Mouse (Mus musculus) embryonic stem cell, embryonic (primary cell): Measurements from ENCODE around the gene Rtp3.

Source experiments
- CTCF ChIA-PET, 4 experiments: fragments of 300-600 bp in 2 of 4; fragments of 350-600 bp in 2 of 4; sonication (Branson Sonifier 250); formaldehyde crosslinking; loops; one replicate each; lab custom pipeline; 2022; ENCODE audit warnings: inconsistent platforms in 2 of 4; lab: Charles Lee
- POLR2A ChIA-PET, 4 experiments: fragments of 300-600 bp in 2 of 4; fragments of 350-600 bp in 2 of 4; sonication (Branson Sonifier 250); formaldehyde crosslinking; loops; one replicate each; lab custom pipeline; 2022; ENCODE audit warnings: antibody characterized with exemption in 4 of 4, inconsistent platforms in 1 of 4; lab: Charles Lee

Rtp3 gene

DNA sequence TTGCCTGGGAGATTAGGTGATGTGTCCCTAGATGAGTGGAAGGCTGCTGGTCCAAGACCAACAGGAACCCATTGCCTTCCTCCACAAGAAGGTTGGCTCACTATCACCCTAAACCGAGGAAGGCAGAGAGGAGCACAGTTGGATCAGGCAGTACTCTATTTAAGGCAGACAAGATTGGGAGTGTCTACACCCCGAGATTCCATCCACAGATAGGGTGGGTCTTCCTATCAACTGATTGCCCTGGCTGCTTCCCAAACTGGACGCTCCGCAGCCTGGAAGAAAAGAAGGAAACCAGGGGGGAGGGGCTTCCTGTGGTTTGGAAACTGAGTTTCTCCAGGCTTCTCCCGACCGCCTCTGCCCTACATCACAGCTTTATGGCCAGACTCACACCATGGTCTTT, at the start of gene Rtp3:
Rtp3 (minus strand) TSS at position 380 of the 400 bp plus-strand sequence.
- ChIA-PET CTCF (no interaction called here), POLR2A (interaction anchor here in 2 of 4 experiments (1.0 to 3.4 kb wide), 6 partner anchors 25 to 67 kb away, joined by 3 to 19 read pairs (median 4); no protein-coding TSS in a partner anchor)

GRCm38 (mm10) chr9:111039966-111040365, 49.6 kb upstream of the Rtp3 start:
- ChIA-PET POLR2A (interaction anchor here in 1 of 4 experiments (0.6 kb wide), 1 partner anchor 9 kb away, joined by 3 read pairs; no protein-coding TSS in a partner anchor), CTCF (no interaction called here)

GRCm38 (mm10) chr9:111033717-111034116, 43.3 kb upstream of the Rtp3 start:
- ChIA-PET CTCF (no interaction called here), POLR2A (no interaction called here)

DNA sequence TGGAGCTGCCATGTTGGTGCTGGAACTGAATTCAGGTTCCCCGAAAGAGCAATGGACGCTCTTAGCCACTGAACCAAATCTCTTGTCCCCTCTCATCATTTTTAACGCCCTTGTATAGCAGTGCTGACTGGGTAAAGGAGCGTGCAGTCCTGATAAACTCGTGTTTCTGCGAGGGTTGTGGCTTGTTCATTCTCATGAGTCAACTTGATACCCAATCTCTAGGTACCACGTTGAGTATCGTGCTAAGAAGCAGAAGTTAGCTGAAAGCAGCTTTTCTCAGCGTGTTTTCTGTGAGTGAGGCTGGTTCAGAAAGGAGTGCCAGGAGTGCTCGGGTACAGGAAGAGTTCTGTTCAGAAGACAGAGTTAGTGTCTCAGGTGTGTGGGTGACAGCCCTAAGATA, 36.4 kb upstream of the Rtp3 start:
- POLR2A ChIA-PET = interaction anchor here in 1 of 4 experiments (0.6 kb wide), 1 partner anchor 32 kb away, joined by 3 read pairs; no protein-coding TSS in a partner anchor
- CTCF ChIA-PET = no interaction called here

GRCm38 (mm10) chr9:111019022-111019421, 28.6 kb upstream of the Rtp3 start, which contains the start of gene Ltf:
TSS of gene Ltf (plus strand) at chr9:111019271.
- CTCF ChIA-PET = interaction anchor here in 2 of 4 experiments (1.7 to 4.1 kb wide), 2 partner anchors 22 to 96 kb away, joined by 5 to 21 read pairs; no protein-coding TSS in a partner anchor

DNA sequence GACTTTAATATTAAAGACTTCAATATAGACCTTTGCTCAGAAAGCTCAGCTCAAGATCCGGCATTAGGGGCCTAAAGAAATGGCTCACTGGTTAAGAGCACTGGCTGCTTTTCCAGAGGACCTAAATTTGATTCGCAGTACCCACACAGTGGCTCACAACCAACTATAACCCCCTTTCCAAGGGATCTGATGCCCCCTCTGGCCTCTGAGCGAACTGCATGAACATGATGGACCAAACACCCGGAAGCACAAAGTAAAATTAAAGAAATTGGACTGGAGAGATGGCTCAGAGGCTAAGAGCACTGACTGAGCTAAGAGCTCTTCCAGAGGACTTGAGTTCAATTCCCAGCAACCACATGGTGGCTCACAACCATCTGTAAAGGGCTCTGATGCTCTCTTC, 25.3 kb upstream of the Rtp3 start:
- POLR2A ChIA-PET = no interaction called here
- CTCF ChIA-PET = interaction anchor here in 3 of 4 experiments (0.6 to 4.3 kb wide), 3 partner anchors 18 to 234 kb away, joined by 3 to 16 read pairs (median 3); no protein-coding TSS in a partner anchor

More at GRCm38 (mm10) chr9:111019022-111019421, 28.6 kb upstream of the Rtp3 start, which contains the start of gene Ltf:
- POLR2A ChIA-PET = interaction anchor here in 1 of 4 experiments (0.7 kb wide), 1 partner anchor 21 kb away, joined by 3 read pairs; no protein-coding TSS in a partner anchor

DNA sequence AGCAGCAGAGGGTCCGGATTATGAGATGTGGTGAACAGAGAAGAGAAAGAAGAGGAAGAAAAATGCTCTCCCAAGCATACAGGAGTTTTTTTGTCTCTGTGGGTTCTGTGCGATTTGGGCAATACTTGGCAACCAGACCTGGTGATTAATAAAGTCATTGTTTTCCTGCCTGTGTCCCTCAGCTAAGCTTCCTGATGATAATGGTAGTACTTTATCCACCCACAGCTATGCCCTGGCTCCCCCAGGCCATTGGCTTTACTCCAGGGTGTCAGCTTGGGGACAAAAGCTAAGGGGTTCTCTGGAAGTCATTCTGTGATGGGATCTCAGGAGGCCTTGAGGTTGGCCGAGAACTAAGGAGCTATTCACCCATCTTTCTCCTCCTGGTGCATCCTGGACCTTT, 21.7 kb upstream of the Rtp3 start:
- ChIA-PET POLR2A (interaction anchor here in 3 of 4 experiments (1.2 to 2.1 kb wide), 5 partner anchors 13 to 47 kb away, joined by 3 to 7 read pairs (median 3); no protein-coding TSS in a partner anchor), CTCF (interaction anchor here (0.6 to 4.3 kb wide), 7 partner anchors 15 to 291 kb away, joined by 3 to 17 read pairs (median 5); no protein-coding TSS in a partner anchor)

- POLR2A ChIA-PET = interaction anchor here in 2 of 4 experiments (1.2 to 2.1 kb wide), 3 partner anchors 12 to 46 kb away, joined by 3 to 7 read pairs (median 4); no protein-coding TSS in a partner anchor
- CTCF ChIA-PET = interaction anchor here (0.6 to 4.3 kb wide), 8 partner anchors 14 to 382 kb away, joined by 3 to 17 read pairs (median 4); no protein-coding TSS in a partner anchor
Observed at GRCm38 (mm10) chr9:111011550-111011949, 21.2 kb upstream of the Rtp3 start.

DNA sequence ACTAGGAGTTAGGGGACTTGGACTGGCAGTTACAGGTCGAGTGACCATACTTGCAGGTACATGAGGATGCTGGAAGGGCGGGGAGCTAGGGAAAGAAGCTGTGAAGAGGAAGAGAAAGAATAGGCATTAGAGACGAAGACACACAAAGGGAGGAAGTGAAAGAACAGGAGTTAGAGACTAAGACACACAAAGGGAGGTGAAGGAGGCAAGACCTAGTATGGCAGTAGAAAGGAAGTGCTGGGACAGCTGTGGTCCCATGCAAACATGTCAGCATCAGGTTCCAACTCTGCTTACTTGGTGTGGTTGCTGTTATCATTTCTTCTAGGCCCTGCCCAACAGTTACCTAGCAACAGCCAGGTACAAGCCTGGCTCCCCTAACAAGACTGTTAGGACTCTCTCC, 19.4 kb upstream of the Rtp3 start:
- ChIA-PET CTCF (interaction anchor here in 1 of 4 experiments (3.3 kb wide), 1 partner anchor 13 kb away, joined by 9 read pairs; no protein-coding TSS in a partner anchor), POLR2A (no interaction called here)

DNA sequence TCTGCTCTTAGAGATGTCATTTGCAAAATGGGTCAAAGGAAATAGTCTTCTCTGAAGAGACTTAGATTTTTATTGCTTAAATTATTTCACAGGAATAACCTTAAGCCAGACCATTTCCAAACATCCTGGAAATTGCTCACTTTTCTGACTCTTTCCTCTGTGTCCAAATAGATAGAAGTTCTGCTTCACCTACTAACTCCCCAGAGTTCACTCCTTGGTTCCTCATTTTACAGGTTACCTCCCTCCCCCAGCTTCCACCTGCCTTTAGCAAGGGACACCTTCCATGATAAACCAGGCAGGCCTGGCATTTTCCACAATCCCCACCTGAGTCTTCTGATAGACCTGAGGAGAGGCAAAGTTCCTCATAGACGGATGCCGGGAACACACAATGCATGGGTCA, 16.2 kb upstream of the Rtp3 start:
- ChIA-PET POLR2A (no interaction called here), CTCF (interaction anchor here in 1 of 4 experiments (1.4 kb wide), 1 partner anchor 9 kb away, joined by 3 read pairs; no protein-coding TSS in a partner anchor)

DNA sequence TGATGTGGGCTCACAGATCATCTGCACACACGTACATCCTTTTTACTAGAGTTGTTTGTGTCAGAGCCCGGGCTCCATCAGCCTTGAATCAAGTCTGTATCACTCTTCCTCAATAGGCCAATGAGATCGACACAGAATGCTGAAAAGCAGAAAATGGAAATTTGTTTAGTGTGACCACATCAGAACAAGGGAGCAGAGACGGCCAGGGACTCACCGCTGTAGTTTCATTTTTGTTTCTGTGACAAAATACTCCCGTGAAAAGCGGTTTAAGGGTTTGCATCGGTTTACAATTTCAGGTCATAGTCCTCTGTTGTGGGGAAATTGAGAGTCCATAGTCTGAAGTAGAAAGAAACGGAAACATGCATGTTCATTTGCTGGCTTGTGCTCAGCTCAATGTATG, 12.9 kb upstream of the Rtp3 start:
- ChIA-PET CTCF (no interaction called here), POLR2A (no interaction called here)

DNA sequence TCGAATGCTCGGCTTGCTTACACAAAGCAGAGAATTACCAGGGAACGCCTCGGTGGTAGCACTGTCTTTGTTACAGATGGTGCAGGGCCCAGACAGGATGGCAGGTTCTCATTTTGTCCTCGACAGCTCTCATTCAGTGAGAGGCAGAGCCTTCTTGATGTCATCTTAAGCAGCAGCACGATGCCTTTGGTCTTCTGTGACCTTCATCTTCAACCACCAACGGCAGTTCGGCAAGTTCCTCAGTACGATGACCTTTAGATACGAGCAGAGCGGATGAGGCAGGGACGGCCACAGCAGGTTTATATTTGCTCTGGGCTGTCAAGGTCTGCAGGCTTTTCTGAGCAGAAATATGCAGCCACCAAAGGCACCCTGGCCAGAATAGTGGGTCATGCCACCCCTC, 11.2 kb upstream of the Rtp3 start:
- CTCF ChIA-PET = interaction anchor here in 1 of 4 experiments (0.6 to 1.4 kb wide), 2 partner anchors 64 to 79 kb away, joined by 3 to 4 read pairs; no protein-coding TSS in a partner anchor
- POLR2A ChIA-PET = interaction anchor here in 2 of 4 experiments (0.6 to 0.9 kb wide), 2 partner anchors 22 to 36 kb away, joined by 3 to 4 read pairs; no protein-coding TSS in a partner anchor

GRCm38 (mm10) chr9:110999856-111000255, 9.5 kb upstream of the Rtp3 start:
- ChIA-PET CTCF (interaction anchor here in 1 of 4 experiments (1.4 kb wide), 1 partner anchor 77 kb away, joined by 4 read pairs; no protein-coding TSS in a partner anchor), POLR2A (interaction anchor here in 2 of 4 experiments (0.6 to 1.2 kb wide), 4 partner anchors 12 to 271 kb away, joined by 3 to 5 read pairs (median 4); no protein-coding TSS in a partner anchor)

- ChIA-PET CTCF (interaction anchor here in 3 of 4 experiments (0.6 to 2.9 kb wide), 4 partner anchors 74 to 1102 kb away, joined by 3 to 41 read pairs (median 14); no protein-coding TSS in a partner anchor), POLR2A (interaction anchor here in 1 of 4 experiments (1.1 to 1.2 kb wide), 2 partner anchors 13 to 23 kb away, joined by 3 to 4 read pairs; no protein-coding TSS in a partner anchor)
Observed at GRCm38 (mm10) chr9:110999056-110999455, 8.7 kb upstream of the Rtp3 start.

GRCm38 (mm10) chr9:110997245-110997644, 6.9 kb upstream of the Rtp3 start:
- POLR2A ChIA-PET = interaction anchor here in 3 of 4 experiments (0.6 to 2.1 kb wide), 51 partner anchors 9 to 597 kb away, joined by 3 to 11 read pairs (median 3); partner anchors contain the start of genes Tdgf1 (in 3 of the 3), Epm2aip1 (in 2 of the 3), Mlh1 (in 2 of the 3) and Lrrc2 (in 1 of the 3)
- CTCF ChIA-PET = interaction anchor here (0.5 to 3.0 kb wide), 100 partner anchors 9 to 767 kb away, joined by 3 to 41 read pairs (median 4); partner anchors contain the start of genes Ccrl2 (in 2 of the 4), Fam240a (in 2 of the 4), Tmie (in 2 of the 4) and Als2cl (in 1 of the 4)

DNA sequence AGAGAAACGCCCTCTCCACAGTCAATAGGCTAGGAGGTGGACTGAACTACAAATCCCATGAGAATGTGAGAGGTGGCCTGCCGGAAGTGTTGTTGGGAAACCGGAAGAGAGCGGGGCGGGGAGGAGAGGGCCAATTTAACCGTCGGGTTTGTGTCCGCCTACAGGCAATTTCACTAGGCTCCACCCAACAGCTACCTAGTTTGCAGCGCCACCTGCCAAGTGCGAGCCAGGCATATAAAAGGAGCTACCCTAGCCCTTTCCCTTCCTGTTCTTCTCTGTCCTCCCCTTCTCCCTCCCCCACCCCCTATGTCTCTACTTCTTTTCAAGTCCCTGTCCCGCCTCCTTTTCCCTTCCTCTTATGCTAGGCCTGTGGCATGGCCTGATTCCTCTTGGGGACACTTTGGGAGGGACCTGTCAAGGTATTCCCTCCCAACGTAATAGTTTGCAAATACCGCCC, 4.4 kb upstream of the Rtp3 start:
- POLR2A ChIA-PET = interaction anchor here in 3 of 4 experiments (0.6 to 1.6 kb wide), 20 partner anchors 12 to 566 kb away, joined by 3 to 9 read pairs (median 4); partner anchors contain the start of genes Epm2aip1 (in 2 of the 3), Mlh1 (in 2 of the 3), Lrrc2 (in 1 of the 3) and Nbeal2 (in 1 of the 3)
- CTCF ChIA-PET = interaction anchor here in 3 of 4 experiments (0.6 to 1.6 kb wide), 14 partner anchors 27 to 295 kb away, joined by 3 to 8 read pairs (median 4); no protein-coding TSS in a partner anchor

DNA sequence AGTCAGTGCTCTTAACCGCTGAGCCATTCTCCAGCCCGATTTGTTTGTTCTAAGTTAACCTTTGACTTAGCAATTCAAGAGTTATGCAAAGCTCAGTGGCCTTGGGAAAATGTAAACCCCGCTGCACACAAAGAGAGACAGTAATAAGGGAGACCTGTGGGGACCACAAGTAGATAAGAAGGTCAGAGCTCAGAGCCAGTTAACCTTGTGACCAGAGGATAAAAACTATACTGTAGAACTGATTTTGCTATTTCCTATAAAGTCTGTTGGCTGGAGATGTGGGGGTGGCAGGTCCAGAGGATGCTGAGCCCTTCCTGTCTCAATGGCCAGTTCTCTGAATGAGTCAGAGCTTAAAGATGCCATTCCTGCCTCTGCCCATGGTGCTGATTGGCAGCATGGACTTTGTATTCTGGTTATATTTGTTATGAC, 2.9 kb upstream of the Rtp3 start:
- CTCF ChIA-PET = interaction anchor here in 1 of 4 experiments (0.8 kb wide), 1 partner anchor 100 kb away, joined by 3 read pairs; no protein-coding TSS in a partner anchor
- POLR2A ChIA-PET = interaction anchor here in 3 of 4 experiments (0.6 to 1.4 kb wide), 9 partner anchors 11 to 629 kb away, joined by 3 to 7 read pairs (median 5); partner anchors contain the start of genes Epm2aip1 (in 1 of the 3), Mlh1 (in 1 of the 3) and Tdgf1 (in 1 of the 3)

GRCm38 (mm10) chr9:110989543-110989942, 840 bp downstream of the Rtp3 start:
- CTCF ChIA-PET = no interaction called here
- POLR2A ChIA-PET = interaction anchor here in 2 of 4 experiments (1.0 to 3.4 kb wide), 5 partner anchors 8 to 42 kb away, joined by 3 to 19 read pairs (median 5); no protein-coding TSS in a partner anchor
